Mouse (Mus musculus): ENCODE results near the gene 2010111I01Rik.

DNA sequence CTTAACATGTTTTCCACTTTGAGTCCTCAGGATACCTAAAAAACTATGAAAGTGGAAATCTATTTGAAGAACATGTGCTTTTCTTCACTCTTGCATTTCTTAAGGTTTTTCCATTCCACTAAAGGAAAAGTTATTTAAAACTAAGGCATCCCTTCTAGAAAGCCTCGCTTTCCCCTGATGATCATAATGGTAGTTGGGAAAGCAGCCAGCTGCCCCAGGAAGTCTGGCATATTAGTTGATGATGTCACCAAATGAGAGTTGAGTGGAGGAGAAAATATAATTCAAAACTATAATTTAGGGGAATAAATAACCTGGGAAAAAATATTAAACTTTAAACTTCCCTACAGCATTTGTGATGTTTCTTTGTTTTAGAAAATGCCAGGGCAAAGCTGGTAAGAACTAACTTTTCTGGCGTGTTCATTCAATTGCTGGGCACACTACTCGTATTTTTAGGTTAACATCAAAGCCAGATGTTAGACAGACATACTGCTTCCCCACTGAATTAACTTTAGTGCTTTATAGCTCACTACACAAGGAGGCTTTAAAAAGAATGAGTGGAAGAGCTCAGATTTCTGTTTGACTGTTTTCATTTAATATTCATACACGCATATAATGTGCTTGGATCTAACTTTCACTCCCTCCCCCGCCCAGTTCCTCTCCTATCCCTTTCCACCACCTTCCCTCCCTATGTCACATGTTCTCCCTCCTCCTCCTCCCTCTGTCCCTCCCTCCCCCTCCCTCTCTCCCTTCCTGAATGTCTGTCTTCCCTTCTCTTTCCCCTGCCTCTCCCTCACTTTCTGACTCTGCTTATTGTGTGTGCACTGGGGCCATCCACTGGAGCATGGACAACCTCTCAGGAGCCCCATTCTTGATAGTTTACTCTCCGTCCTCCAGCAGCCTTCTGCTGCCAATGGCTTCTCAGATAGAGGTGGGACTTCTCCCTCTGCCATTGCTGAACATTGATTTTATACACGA, 58.8 kb downstream of the 2010111I01Rik start:
- no peak for TF ChIP-seq CTCF (IDR thresholded peaks at IDR 0.05; ENCODE audit: control insufficient read depth, insufficient read depth, insufficient replicate concordance, low read depth, low read length)
- no peak for TF ChIP-seq POLR2A (IDR thresholded peaks at IDR 0.05; ENCODE audit: control insufficient read depth, low read depth, low read length)
